Mouse (Mus musculus): Measurements from ENCODE around the gene Ctdspl.

Gene Ctdspl

GRCm38 (mm10) chr9:118950061-118950460 lies 23.8 kb downstream of the Ctdspl start:
- no peak for DNase-seq

- DNase-seq = no peak
These were observed 24.5 kb downstream of the Ctdspl start for GRCm38 (mm10) chr9:118950751-118951150.

- DNase-seq = no peak
These were observed 25.1 kb downstream of the Ctdspl start for GRCm38 (mm10) chr9:118951381-118951780.

- DNase-seq = peak; percentile 57 to 83
These were observed 25.9 kb downstream of the Ctdspl start for GRCm38 (mm10) chr9:118952180-118952579.

GRCm38 (mm10) chr9:118953465-118954194 lies 27.4 kb downstream of the Ctdspl start:
- DNase-seq = no peak

GRCm38 (mm10) chr9:118958802-118959201 lies 32.5 kb downstream of the Ctdspl start:
- DNase-seq = peak in 1 of 2 experiments; percentile 62

- peak; percentile 66 to 87 for DNase-seq
These were observed 34.3 kb downstream of the Ctdspl start for GRCm38 (mm10) chr9:118960415-118961091.

- DNase-seq = no peak
These were observed 36.9 kb downstream of the Ctdspl start for GRCm38 (mm10) chr9:118963149-118963548.

GRCm38 (mm10) chr9:118964263-118965034 lies 38.2 kb downstream of the Ctdspl start:
- peak in 1 of 2 experiments; percentile 52 for DNase-seq

GRCm38 (mm10) chr9:118969810-118970209 lies 43.6 kb downstream of the Ctdspl start:
- no peak for DNase-seq

- no peak for DNase-seq
These were observed 46.8 kb downstream of the Ctdspl start for GRCm38 (mm10) chr9:118973028-118973427.

- no peak for DNase-seq
These were observed 47.3 kb downstream of the Ctdspl start for GRCm38 (mm10) chr9:118973566-118973965.

- DNase-seq = no peak
These were observed 47.9 kb downstream of the Ctdspl start for GRCm38 (mm10) chr9:118974148-118974547.

GRCm38 (mm10) chr9:118975211-118975671 lies 49.0 kb downstream of the Ctdspl start:
- DNase-seq = peak; percentile 55 to 76

- DNase-seq = no peak
These were observed 49.5 kb downstream of the Ctdspl start for GRCm38 (mm10) chr9:118975758-118976157.

GRCm38 (mm10) chr9:118976561-118976960 lies 50.3 kb downstream of the Ctdspl start:
- DNase-seq = no peak

GRCm38 (mm10) chr9:118977425-118977824 lies 51.2 kb downstream of the Ctdspl start:
- DNase-seq = no peak

- no peak for DNase-seq
These were observed 54.2 kb downstream of the Ctdspl start for GRCm38 (mm10) chr9:118980411-118980823.

- no peak for DNase-seq
These were observed 58.6 kb downstream of the Ctdspl start for GRCm38 (mm10) chr9:118984650-118985432.

- no peak for DNase-seq
These were observed 60.0 kb downstream of the Ctdspl start for GRCm38 (mm10) chr9:118986286-118986685.

- DNase-seq = no peak
These were observed 62.7 kb downstream of the Ctdspl start for GRCm38 (mm10) chr9:118988787-118989580.

- no peak for DNase-seq
These were observed 64.2 kb downstream of the Ctdspl start for GRCm38 (mm10) chr9:118990490-118990889.

Measured in lung, postnatal 4 days (tissue).